Mouse (Mus musculus) kidney, postnatal 0 days (tissue): ENCODE data around the gene Inpp5f. TPM values are rescaled to one million over a fixed set of nuclear protein-coding genes. Genes with fewer than 3 reads are reported as not detected.
"Not testable (repeated sequence)": the region's sequence is repeated elsewhere in the genome, so short reads cannot be mapped to it uniquely, and the experiment has no call there.

Source experiments
- ATAC-seq: fragments of 200-750 bp; cut with Nextera tagmentation; replicated peaks from 2 replicates; pipeline ENCODE4 v1.8.0; 2017; ENCODE audit warnings: low read depth, moderate number of reproducible peaks, moderate TSS enrichment, moderate library complexity; ENCODE audit not compliant: low FRiP score
- DNase-seq: peaks from one replicate; pipeline ENCODE4 v3.0.0-alpha.2; 2016; ENCODE audit warnings: low spot score
- H3K27ac ChIP-seq: fragments of 300-500 bp; sonication (generic); 2 replicates; pipeline ENCODE4 v1.5.1; 2014; ENCODE audit warnings: mild to moderate bottlenecking
- H3K27me3 ChIP-seq: fragments of 300-500 bp; sonication (generic); 2 replicates; pipeline ENCODE4 v1.6.1; 2014; ENCODE audit warnings: low read length, mixed read lengths; ENCODE audit not compliant: insufficient read depth
- H3K36me3 ChIP-seq: fragments of 300-500 bp; sonication (generic); 2 replicates; pipeline ENCODE4 v1.6.1; 2014; ENCODE audit warnings: low read length, mixed read lengths; ENCODE audit not compliant: insufficient read depth
- H3K4me1 ChIP-seq: fragments of 300-500 bp; sonication (generic); replicated peaks from 2 replicates; pipeline ENCODE4 v1.6.1; 2014; ENCODE audit warnings: antibody characterized with exemption, low read length, mixed read lengths; ENCODE audit not compliant: insufficient read depth
- H3K4me2 ChIP-seq: fragments of 300-500 bp; sonication (generic); 2 replicates; pipeline ENCODE4 v1.6.1; 2014; ENCODE audit warnings: mild to moderate bottlenecking, low read length, moderate library complexity, mixed read lengths
- H3K4me3 ChIP-seq: fragments of 300-500 bp; sonication (generic); replicated peaks from 2 replicates; pipeline ENCODE4 v1.5.1; 2014; ENCODE audit warnings: low read depth, low read length
- H3K9ac ChIP-seq: fragments of 300-500 bp; sonication (generic); 2 replicates; pipeline ENCODE4 v1.6.1; 2014; ENCODE audit warnings: low read depth, low read length
- H3K9me3 ChIP-seq: fragments of 300-500 bp; sonication (generic); replicated peaks from 2 replicates; pipeline ENCODE4 v1.6.1; 2016; ENCODE audit warnings: low read length, inconsistent platforms, mixed read lengths
- CTCF ChIP-seq: IDR thresholded peaks from 2 replicates; pipeline ENCODE4 v1.5.1; 2016; ENCODE audit warnings: antibody characterized with exemption, low read depth, mild to moderate bottlenecking, moderate library complexity
- WGBS: fragments of 180-500 bp; shearing (Covaris S2); extraction: QIAGEN DNeasy Blood & Tissue Kit; methylation state at CpG from one replicate; pipeline ENCODE4 v1.1.7; 2014; 5-methylcytosine and 5-hydroxymethylcytosine counted together
- polyA plus RNA-seq: library from polyadenylated mRNA; unstranded; fragments of >200 nt; fragmentation: Nextera tagmentation; extraction: Ambion mirVana; gene quantifications from 2 replicates; pipeline ENCODE4 v1.2.1, GENCODE M21; 2015

Inpp5f gene
- polyA plus RNA-seq, 1 experiment from 2014 or later = 23.8 TPM

DNA sequence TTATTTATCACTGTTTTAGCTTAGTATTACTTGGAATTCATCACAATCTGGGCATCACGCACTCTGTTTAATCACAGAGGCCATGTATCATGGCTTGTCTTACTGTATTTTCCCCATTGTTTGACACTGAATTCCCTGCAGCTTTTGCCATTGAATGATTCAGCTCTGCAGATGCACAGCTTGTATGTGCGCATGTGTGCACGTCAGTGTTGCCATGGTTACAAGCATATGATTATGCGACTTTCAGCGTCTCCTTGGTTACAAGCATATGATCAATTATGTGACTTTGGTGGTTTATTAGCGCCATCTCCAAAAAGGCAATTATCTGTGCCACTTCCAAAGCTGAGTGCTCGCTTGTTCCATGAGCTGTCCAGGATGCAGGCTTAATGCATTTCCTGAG, 79.7 kb downstream of the Inpp5f start:
- Histone ChIP-seq H3K27ac (no peak overlapping the region), H3K4me3 (no peak overlapping the region), H3K27me3 (no peaks in the 10 kb centered on the region), H3K36me3 (peaks cover 15% of the 10 kb centered on the region), H3K4me1 (no peaks in the 10 kb centered on the region), H3K9ac (no peak overlapping the region), H3K4me2 (no peak overlapping the region), H3K9me3 (no peaks in the 10 kb centered on the region)
- no peak for TF ChIP-seq CTCF
- no peak for DNase-seq
- ATAC-seq = no peak
- WGBS = 79% methylated on average over 7 of the region's 7 CpGs

DNA sequence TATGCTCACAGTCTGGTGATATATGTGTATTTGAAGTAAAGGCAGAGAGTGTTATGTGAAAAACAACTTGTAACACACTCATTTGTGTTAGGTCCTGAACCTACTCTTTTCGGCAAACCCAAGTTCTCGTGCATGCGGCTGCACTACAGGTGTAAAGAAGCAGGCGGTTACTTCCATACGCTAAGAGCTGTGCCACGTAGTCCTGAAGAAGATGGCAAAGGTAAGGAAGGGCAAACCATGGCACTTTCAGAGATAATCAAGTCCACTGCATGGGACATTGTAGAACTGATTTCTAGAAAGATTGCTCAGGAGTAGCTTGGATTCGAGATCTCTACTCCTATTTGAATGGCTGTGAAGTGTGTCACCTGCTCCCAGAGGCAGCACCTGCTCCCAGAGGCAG, 81.0 kb downstream of the Inpp5f start:
- Histone ChIP-seq H3K4me3 (no peak overlapping the region), H3K4me2 (no peak overlapping the region), H3K9me3 (no peaks in the 10 kb centered on the region), H3K27me3 (no peaks in the 10 kb centered on the region), H3K4me1 (no peaks in the 10 kb centered on the region), H3K36me3 (peaks cover 12% of the 10 kb centered on the region), H3K9ac (no peak overlapping the region), H3K27ac (no peak overlapping the region)
- 91% methylated on average over 7 of the region's 7 CpGs for WGBS
- no peak for ATAC-seq
- TF ChIP-seq CTCF = no peak
- DNase-seq = no peak

DNA sequence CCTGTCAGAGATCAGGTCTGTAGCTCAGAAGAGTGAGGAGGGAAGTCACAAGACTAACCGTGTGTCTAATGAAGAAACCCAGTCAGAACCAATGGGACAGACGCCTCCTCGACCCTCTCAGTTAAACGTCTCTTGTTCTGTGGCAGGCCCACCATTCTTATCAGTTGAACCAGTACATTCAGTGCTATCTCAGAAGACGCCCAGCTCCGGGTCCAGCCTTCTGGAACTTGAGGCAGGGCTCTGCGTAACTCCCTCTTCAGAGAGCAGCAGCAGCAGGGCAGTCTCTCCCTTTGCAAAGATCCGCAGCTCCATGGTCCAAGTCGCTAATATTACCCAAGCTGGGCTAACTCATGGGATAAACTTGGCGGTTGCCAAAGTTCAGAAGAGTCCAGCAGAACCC, 83.7 kb downstream of the Inpp5f start:
- WGBS = 88% methylated on average over 10 of the region's 10 CpGs
- no peak for TF ChIP-seq CTCF
- ATAC-seq = no peak

DNA sequence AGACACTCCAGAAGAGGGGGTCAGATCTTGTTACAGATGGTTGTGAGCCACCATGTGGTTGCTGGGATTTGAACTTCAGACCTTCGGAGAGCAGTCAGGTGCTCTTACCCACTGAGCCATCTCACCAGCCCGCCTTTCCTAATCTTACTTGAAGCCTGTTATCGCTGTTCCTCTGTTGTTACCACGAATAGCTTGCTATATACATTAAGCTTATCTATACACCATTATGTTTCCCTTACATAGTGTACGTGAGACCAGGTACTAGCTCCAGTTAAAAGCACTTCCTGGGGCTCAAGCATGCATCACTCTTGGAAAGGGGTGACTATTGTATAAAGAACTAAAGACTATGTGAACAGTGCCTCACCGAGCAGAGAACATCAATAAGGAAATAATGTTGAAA, 88.8 kb downstream of the Inpp5f start:
- peaks cover 55% of the 10 kb centered on the region for H3K36me3 ChIP-seq
- ATAC-seq, H3K4me2 ChIP-seq, DNase-seq, H3K4me3 ChIP-seq, H3K4me1 ChIP-seq, H3K27ac ChIP-seq, H3K27me3 ChIP-seq, H3K9ac ChIP-seq, H3K9me3 ChIP-seq: not testable (repeated sequence)
- WGBS = 90% methylated on average over 6 of the region's 6 CpGs

More for the DNA sequence above, 83.7 kb downstream of the Inpp5f start:
- no peak overlapping the region for H3K4me3 ChIP-seq
- no peak overlapping the region for H3K4me2 ChIP-seq
- no peaks in the 10 kb centered on the region for H3K27me3 ChIP-seq
- peaks cover 32% of the 10 kb centered on the region for H3K36me3 ChIP-seq
- no peak overlapping the region for H3K9ac ChIP-seq
- DNase-seq = no peak
- no peaks in the 10 kb centered on the region for H3K9me3 ChIP-seq
- H3K4me1 ChIP-seq = no peaks in the 10 kb centered on the region
- H3K27ac ChIP-seq = no peak overlapping the region

DNA sequence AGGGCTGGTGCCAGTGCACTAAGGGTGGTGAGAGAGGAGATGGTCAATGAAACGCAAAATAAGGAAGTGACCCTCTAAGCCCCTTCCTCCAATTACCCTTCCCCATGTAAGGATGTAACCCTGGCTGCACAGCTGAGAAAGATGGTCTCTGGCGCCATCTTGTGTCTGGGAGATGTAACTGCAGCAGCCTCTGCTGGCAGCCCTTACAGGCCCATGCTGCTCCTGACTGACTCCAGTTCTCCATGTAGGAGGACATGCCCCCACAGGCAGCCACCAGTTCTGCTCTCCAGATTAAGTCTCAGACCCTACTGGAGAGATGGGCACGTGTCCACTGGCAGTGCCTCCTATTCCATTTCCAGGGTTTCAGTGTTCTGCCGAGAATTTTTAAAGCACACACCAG, 94.6 kb downstream of the Inpp5f start:
- no peak overlapping the region for H3K27ac ChIP-seq
- H3K4me1 ChIP-seq = no peaks in the 10 kb centered on the region
- DNase-seq (peak; percentile 85), ATAC-seq (peak; percentile 80)
- 18% methylated on average over 4 of the region's 4 CpGs for WGBS
- peak; percentile 93 for TF ChIP-seq CTCF
- no peak overlapping the region for H3K4me2 ChIP-seq
- H3K4me3 ChIP-seq = no peak overlapping the region
- H3K9me3 ChIP-seq = no peaks in the 10 kb centered on the region
- peaks cover 78% of the 10 kb centered on the region for H3K36me3 ChIP-seq
- H3K27me3 ChIP-seq = no peaks in the 10 kb centered on the region
- H3K9ac ChIP-seq = no peak overlapping the region

DNA sequence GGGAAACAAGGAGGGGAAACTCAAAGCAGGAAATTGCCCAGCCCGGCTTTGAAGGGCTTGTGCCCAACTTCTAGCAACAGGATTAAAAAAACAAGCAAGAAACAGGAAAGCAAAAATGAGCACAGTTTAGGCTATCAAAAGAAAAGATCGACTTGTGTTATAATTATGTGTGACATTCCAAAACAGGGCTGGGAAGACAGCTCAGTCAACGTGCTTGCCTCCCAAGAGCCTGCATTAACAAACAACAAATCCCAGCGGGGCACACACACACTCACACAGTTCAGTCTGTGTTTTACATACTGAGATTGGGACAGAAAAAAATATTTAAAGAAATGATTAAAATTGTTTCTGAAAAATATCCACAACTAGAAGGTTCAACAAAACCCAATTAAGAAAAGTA, 106.9 kb downstream of the Inpp5f start:
- 70% methylated on average over 4 of the region's 4 CpGs for WGBS
- ATAC-seq (no peak), DNase-seq (no peak)
- no peak overlapping the region for H3K27ac ChIP-seq
- TF ChIP-seq CTCF = no peak
- no peak overlapping the region for H3K4me3 ChIP-seq
- no peaks in the 10 kb centered on the region for H3K9me3 ChIP-seq
- H3K4me1 ChIP-seq = no peaks in the 10 kb centered on the region
- peaks cover 69% of the 10 kb centered on the region for H3K36me3 ChIP-seq
- no peaks in the 10 kb centered on the region for H3K27me3 ChIP-seq
- H3K4me2 ChIP-seq = no peak overlapping the region
- no peak overlapping the region for H3K9ac ChIP-seq

DNA sequence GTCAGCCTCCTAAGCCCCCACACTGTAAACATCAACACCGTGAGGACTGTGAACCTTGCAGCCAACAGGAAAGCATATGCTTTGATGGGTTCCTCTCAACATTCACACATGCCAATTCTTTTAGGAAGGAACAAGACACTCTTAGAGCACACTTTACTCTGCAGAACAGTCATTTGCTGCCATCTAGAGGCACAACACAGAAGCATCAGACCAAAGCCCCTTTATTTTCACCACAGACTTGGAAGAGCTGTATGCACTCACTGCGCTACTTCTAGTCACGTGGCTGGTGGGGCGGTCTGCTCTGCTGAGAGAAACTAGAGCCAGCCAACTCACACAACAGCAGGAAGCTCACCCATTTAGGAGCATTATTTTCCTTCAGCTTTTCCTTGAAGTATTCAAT, 113.6 kb downstream of the Inpp5f start:
- H3K4me3 ChIP-seq = no peak overlapping the region
- no peak overlapping the region for H3K9ac ChIP-seq
- ATAC-seq (peak; percentile 93), DNase-seq (peak; percentile 96)
- peak; percentile 87 for TF ChIP-seq CTCF
- peaks cover 22% of the 10 kb centered on the region; the same call in 1 of the 2 replicates for H3K36me3 ChIP-seq
- 0 out of 2 replicates have a peak overlapping the region, but pooled peaks have one; percentile 3 for H3K27ac ChIP-seq
- H3K27me3 ChIP-seq = no peaks in the 10 kb centered on the region
- WGBS = 21% methylated on average over 4 of the region's 4 CpGs
- H3K4me1 ChIP-seq = 0 out of 2 replicates have a peak, but pooled peaks cover 4% of the 10 kb centered on the region
- H3K4me2 ChIP-seq = no peak overlapping the region
- H3K9me3 ChIP-seq = no peaks in the 10 kb centered on the region
